Mouse (Mus musculus) cerebellum, adult 2 months (tissue): ENCODE measurements around the gene Rita1.

ENCODE experiments used
- CTCF ChIP-seq: fragments of 200-500 bp; IDR thresholded peaks from 2 replicates; pipeline ENCODE4 v1.5.1; 2011; ENCODE audit warnings: low read depth, mild to moderate bottlenecking, control low read depth, low read length, moderate library complexity, borderline replicate concordance; ENCODE audit not compliant: insufficient read depth
- POLR2A ChIP-seq: fragments of 200-500 bp; IDR thresholded peaks from 2 replicates; pipeline ENCODE4 v1.6.1; 2011; ENCODE audit warnings: low read length, control low read depth, borderline replicate concordance; ENCODE audit not compliant: insufficient read depth

- TF ChIP-seq POLR2A = no peak
- no peak for TF ChIP-seq CTCF
Observed at GRCm38 (mm10) chr5:120567253-120567701, 45.1 kb downstream of the Rita1 start.
